Mouse (Mus musculus) bone marrow, adult 2 months (tissue): ENCODE data around the gene Catsper1. TPM values are rescaled to one million over a fixed set of nuclear protein-coding genes. Genes with fewer than 3 reads are reported as not detected.

ENCODE experiments used
- H3K27ac ChIP-seq: fragments of 200-500 bp; 2 replicates; pipeline ENCODE4 v1.5.1; 2012; ENCODE audit warnings: low read depth, mild to moderate bottlenecking, control low read depth, inconsistent platforms, low read length; ENCODE audit not compliant: control insufficient read depth, poor library complexity, insufficient read depth
- H3K4me1 ChIP-seq: fragments of 200-500 bp; 2 replicates; pipeline ENCODE4 v1.6.1; 2011; ENCODE audit warnings: low read length; ENCODE audit not compliant: control insufficient read depth, insufficient read depth
- H3K4me3 ChIP-seq: fragments of 200-500 bp; replicated peaks from 2 replicates; pipeline ENCODE3; 2011; ENCODE audit warnings: mild to moderate bottlenecking, low read depth, low read length, control low read depth; ENCODE audit not compliant: control insufficient read depth
- CTCF ChIP-seq: fragments of 200-500 bp; IDR thresholded peaks from 2 replicates; pipeline ENCODE4 v1.5.1; 2011; ENCODE audit warnings: low read length, control low read depth; ENCODE audit not compliant: control insufficient read depth, insufficient read depth
- POLR2A ChIP-seq: fragments of 200-500 bp; IDR thresholded peaks from 2 replicates; pipeline ENCODE4 v1.6.1; 2011; ENCODE audit warnings: low read depth, mild to moderate bottlenecking, control low read depth, low read length, borderline replicate concordance; ENCODE audit not compliant: control insufficient read depth
- WGBS: fragments of 180-500 bp; shearing (Covaris S2); methylation state at CpG from one replicate; pipeline ENCODE4 v1.1.7; 2018; 5-methylcytosine and 5-hydroxymethylcytosine counted together
- polyA plus RNA-seq: library from polyadenylated mRNA; stranded (reverse); fragments of >200 nt; gene quantifications from 2 replicates; pipeline ENCODE4 v1.2.4, GENCODE M21; 2011; ENCODE audit warnings: low replicate concordance; ENCODE audit not compliant: missing spikeins, insufficient read depth, insufficient read length

The Catsper1 gene
- polyA plus RNA-seq, 1 experiment: not detected

- no peak for TF ChIP-seq POLR2A
- TF ChIP-seq CTCF: no peak
- Histone ChIP-seq H3K4me3 (no peak overlapping the region), H3K27ac (no peak overlapping the region), H3K4me1 (no peaks in the 10 kb centered on the region)
- WGBS: 88% methylated on average over 1 of the region's 1 CpGs
These were observed 41.9 kb downstream of the Catsper1 start for GRCm38 (mm10) chr19:5377446-5377845.

- 92% methylated on average over 12 of the region's 12 CpGs for WGBS
- Histone ChIP-seq H3K27ac (no peak overlapping the region), H3K4me1 (peaks cover 1% of the 10 kb centered on the region; the same call in 1 of the 2 replicates), H3K4me3 (no peak overlapping the region)
- no peak for TF ChIP-seq POLR2A
These were observed 47.8 kb downstream of the Catsper1 start for GRCm38 (mm10) chr19:5383326-5383725.

- 84% methylated on average over 8 of the region's 8 CpGs for WGBS
These were observed 49.2 kb downstream of the Catsper1 start for GRCm38 (mm10) chr19:5384715-5385114.

DNA sequence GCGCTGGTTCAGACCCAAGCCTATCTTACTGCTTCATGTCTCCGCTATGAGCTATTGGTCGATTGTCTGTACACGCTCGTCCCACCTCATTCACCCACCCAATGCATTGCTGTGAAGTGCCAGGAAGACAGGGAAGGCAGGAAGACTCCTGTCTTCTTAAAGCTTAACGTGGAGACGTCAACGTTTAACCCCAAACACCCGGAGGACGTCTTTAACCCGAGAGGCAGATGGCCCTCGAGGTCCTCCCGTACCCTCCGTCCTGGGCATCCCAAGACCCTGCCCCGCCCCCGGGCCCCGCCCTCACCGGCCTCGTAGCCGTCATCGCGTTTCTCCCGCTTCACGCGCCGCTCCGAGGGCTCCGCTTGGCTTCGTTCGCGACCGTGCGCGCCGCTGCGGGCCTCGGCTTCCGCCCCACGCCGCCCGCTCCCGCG is 52.5 kb downstream of the Catsper1 start:
- Histone ChIP-seq H3K4me1 (peaks cover 1% of the 10 kb centered on the region; the same call in 1 of the 2 replicates), H3K27ac (peak overlapping the region; percentile 90), H3K4me3 (peak overlapping the region; percentile 89)
- under 1% methylated on average over 43 of the region's 43 CpGs for WGBS
- no peak for TF ChIP-seq POLR2A
- TF ChIP-seq CTCF: no peak

More at GRCm38 (mm10) chr19:5384715-5385114, 49.2 kb downstream of the Catsper1 start:
- H3K4me1 ChIP-seq: peaks cover 1% of the 10 kb centered on the region; the same call in 1 of the 2 replicates
- H3K27ac ChIP-seq: no peak overlapping the region
- TF ChIP-seq CTCF (no peak), POLR2A (no peak)
- H3K4me3 ChIP-seq: no peak overlapping the region

DNA sequence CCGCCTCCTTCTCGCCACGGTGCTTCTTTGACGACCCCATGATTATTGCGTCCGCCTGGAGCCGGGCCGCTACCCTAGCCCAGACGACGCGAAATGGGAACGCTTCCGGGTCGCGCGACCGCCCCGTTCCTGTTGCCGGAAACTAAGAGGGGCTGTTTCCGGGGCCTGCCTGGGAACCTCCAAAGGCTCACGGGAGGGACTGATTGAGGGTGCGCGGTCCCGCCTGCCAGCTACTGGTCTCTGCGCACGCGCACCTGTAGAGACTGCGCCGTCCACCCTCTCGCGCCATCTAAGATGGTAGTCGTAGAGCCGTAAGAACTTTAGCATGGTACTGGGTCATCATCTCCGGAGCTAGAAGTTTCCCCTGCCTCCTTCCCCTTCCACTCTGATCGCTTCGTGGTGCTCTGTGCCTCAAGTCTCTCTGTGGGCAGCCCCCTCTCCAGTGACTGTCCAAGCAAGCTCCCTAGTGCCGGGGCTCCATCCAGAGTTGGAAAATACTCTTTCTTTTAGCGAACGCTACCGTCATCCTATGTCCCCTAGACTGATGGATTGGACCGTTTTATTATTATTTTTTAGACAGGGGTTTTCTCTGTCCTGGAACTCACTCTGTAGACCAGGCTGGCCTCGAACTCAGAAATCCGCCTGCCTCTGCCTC is 53.2 kb downstream of the Catsper1 start, which contains the start of gene Sart1:
Sart1 (minus strand) TSS at position 116 of the 655 bp plus-strand sequence.
- under 1% methylated on average over 43 of the region's 43 CpGs for WGBS
- peak within 1 kb of the TSS; percentile 90 for H3K27ac ChIP-seq
- TF ChIP-seq CTCF (no peak), POLR2A (peak; percentile 97)
- H3K4me3 ChIP-seq: peak within 1 kb of the TSS; percentile 89
- peaks cover 1% of the 10 kb centered on the region; the same call in 1 of the 2 replicates for H3K4me1 ChIP-seq

GRCm38 (mm10) chr19:5389647-5390046 is 54.1 kb downstream of the Catsper1 start:
- under 1% methylated on average over 12 of the region's 12 CpGs for WGBS
- Histone ChIP-seq H3K4me3 (peak overlapping the region; percentile 68), H3K4me1 (peaks cover 1% of the 10 kb centered on the region; the same call in 1 of the 2 replicates), H3K27ac (peak overlapping the region; percentile 90)
- peak; percentile 48; the same call in 1 of the 2 replicates for TF ChIP-seq POLR2A
- TF ChIP-seq CTCF: no peak

DNA sequence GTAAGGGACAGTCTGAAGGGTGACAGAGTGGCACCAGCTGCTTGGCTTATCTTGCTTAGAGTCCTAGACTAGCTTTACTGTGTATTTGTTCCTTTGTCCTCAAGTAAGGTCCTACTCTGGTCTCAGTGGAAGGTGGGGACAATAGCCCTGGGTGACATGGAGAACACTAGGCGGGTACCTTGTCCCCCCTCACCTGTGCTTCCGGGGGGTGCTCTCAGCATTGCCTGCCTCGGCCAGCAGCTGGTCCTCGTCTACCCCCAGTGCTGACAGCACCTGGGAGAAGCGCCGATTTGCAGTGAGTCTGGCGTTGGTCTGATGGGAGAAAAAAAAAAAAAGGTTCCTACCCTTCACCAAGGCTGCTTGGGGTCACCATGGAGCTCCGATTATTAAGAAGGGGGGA is 54.9 kb downstream of the Catsper1 start:
- H3K4me1 ChIP-seq: peaks cover 1% of the 10 kb centered on the region; the same call in 1 of the 2 replicates
- peak overlapping the region; percentile 90 for H3K27ac ChIP-seq
- 70% methylated on average over 8 of the region's 8 CpGs for whole genome bisulfite sequencing
- peak overlapping the region; percentile 19 for H3K4me3 ChIP-seq
- TF ChIP-seq CTCF (no peak), POLR2A (no peak)

- Histone ChIP-seq H3K27ac (no peak overlapping the region), H3K4me3 (no peak overlapping the region), H3K4me1 (no peaks in the 10 kb centered on the region; the same call in 1 of the 2 replicates)
- WGBS: 49% methylated on average over 4 of the region's 4 CpGs
- TF ChIP-seq CTCF: no peak
- TF ChIP-seq POLR2A: no peak
These were observed 57.4 kb downstream of the Catsper1 start for GRCm38 (mm10) chr19:5392892-5393291.

Other genes starting within 250 kb of the Catsper1 start
- 6.1 and 15.0 TPM in 2 replicates for gene Yif1a, start 247.2 kb upstream of the Catsper1 start, polyA plus RNA-seq
- gene Cnih2, start 237.2 kb upstream of the Catsper1 start, polyA plus RNA-seq: 0.74 and 2.3 TPM in 2 replicates
- gene Rab1b, start 228.7 kb upstream of the Catsper1 start, polyA plus RNA-seq: 25.0 and 31.8 TPM in 2 replicates
- 7.0 and 21.9 TPM in 2 replicates for gene Klc2, start 217.2 kb upstream of the Catsper1 start, polyA plus RNA-seq
- gene Pacs1, start 62.6 kb upstream of the Catsper1 start, polyA plus RNA-seq: 12.0 and 16.5 TPM in 2 replicates
- gene Sf3b2, start 40.3 kb upstream of the Catsper1 start, polyA plus RNA-seq: 83.5 and 101 TPM in 2 replicates
- 0.82 TPM in 1 of 2 replicates, not detected in the other for gene Gal3st3, start 37.4 kb upstream of the Catsper1 start, polyA plus RNA-seq
- gene Cst6, start 13.8 kb downstream of the Catsper1 start, polyA plus RNA-seq: not detected in 2 replicates
- gene Eif1ad, start 31.0 kb downstream of the Catsper1 start, polyA plus RNA-seq: 26.5 and 37.8 TPM in 2 replicates
- 117 and 121 TPM in 2 replicates for gene Banf1, start 31.4 kb downstream of the Catsper1 start, polyA plus RNA-seq
- gene Sart1, start 53.0 kb downstream of the Catsper1 start, polyA plus RNA-seq: 161 and 213 TPM in 2 replicates
- not detected in 2 replicates for gene Tsga10ip, start 66.8 kb downstream of the Catsper1 start, polyA plus RNA-seq
- gene Drap1, start 89.2 kb downstream of the Catsper1 start, polyA plus RNA-seq: 169 and 195 TPM in 2 replicates
- gene AI837181, start 89.4 kb downstream of the Catsper1 start, polyA plus RNA-seq: 7.0 and 21.5 TPM in 2 replicates
- not detected in 2 replicates for gene Fosl1, start 111.8 kb downstream of the Catsper1 start, polyA plus RNA-seq
- 4.3 and 8.0 TPM in 2 replicates for gene Ccdc85b, start 122.2 kb downstream of the Catsper1 start, polyA plus RNA-seq
- 76.0 and 88.6 TPM in 2 replicates for gene Fibp, start 124.9 kb downstream of the Catsper1 start, polyA plus RNA-seq
- 9.5 and 20.6 TPM in 2 replicates for gene Ctsw, start 132.8 kb downstream of the Catsper1 start, polyA plus RNA-seq
- gene Efemp2, start 138.2 kb downstream of the Catsper1 start, polyA plus RNA-seq: 229 and 236 TPM in 2 replicates
- 43.1 and 55.9 TPM in 2 replicates for gene Mus81, start 152.7 kb downstream of the Catsper1 start, polyA plus RNA-seq
- gene Cfl1, start 154.7 kb downstream of the Catsper1 start, polyA plus RNA-seq: 441 and 478 TPM in 2 replicates
- 4.0 and 4.8 TPM in 2 replicates for gene 1700020D05Rik, start 168.0 kb downstream of the Catsper1 start, polyA plus RNA-seq
- 15.6 and 32.5 TPM in 2 replicates for gene Snx32, start 174.8 kb downstream of the Catsper1 start, polyA plus RNA-seq
- gene Ovol1, start 224.9 kb downstream of the Catsper1 start, polyA plus RNA-seq: not detected in 2 replicates
- gene Ap5b1, start 232.3 kb downstream of the Catsper1 start, polyA plus RNA-seq: 7.4 and 12.4 TPM in 2 replicates